Mouse (Mus musculus) liver, adult 2 months (tissue): ENCODE measurements around the gene Zbtb34. TPM values are rescaled to one million over a fixed set of nuclear protein-coding genes. Genes with fewer than 3 reads are reported as not detected.

ENCODE experiments used
- DNase-seq: peaks from one replicate; pipeline ENCODE4 v3.0.0-alpha.2; 2011; ENCODE audit warnings: low read depth, low spot score; ENCODE audit errors: extremely low read depth
- H3K27ac ChIP-seq: fragments of 200-500 bp; replicated peaks from 2 replicates; pipeline ENCODE4 v1.5.1; 2012; ENCODE audit warnings: low read depth, mild to moderate bottlenecking, control low read depth, inconsistent platforms, low read length; ENCODE audit not compliant: insufficient read depth
- H3K27me3 ChIP-seq: fragments of 200-500 bp; 2 replicates; pipeline ENCODE4 v1.6.1; 2012; ENCODE audit warnings: mild to moderate bottlenecking, moderate library complexity, low read length, inconsistent platforms; ENCODE audit not compliant: control insufficient read depth, insufficient read depth
- H3K36me3 ChIP-seq: fragments of 200-500 bp; 2 replicates; pipeline ENCODE4 v1.6.1; 2012; ENCODE audit warnings: low read length, inconsistent platforms; ENCODE audit not compliant: control insufficient read depth, insufficient read depth
- H3K4me1 ChIP-seq: fragments of 200-500 bp; 2 replicates; pipeline ENCODE4 v1.6.1; 2011; ENCODE audit warnings: low read length; ENCODE audit not compliant: control insufficient read depth, insufficient read depth
- H3K4me3 ChIP-seq: fragments of 200-500 bp; 2 replicates; pipeline ENCODE4 v1.5.1; 2011; ENCODE audit warnings: low read depth, mild to moderate bottlenecking, control low read depth, low read length, moderate library complexity; ENCODE audit not compliant: insufficient read depth
- H3K79me2 ChIP-seq: fragments of 200-500 bp; 2 replicates; pipeline ENCODE4 v1.6.1; 2012; ENCODE audit warnings: inconsistent platforms, mild to moderate bottlenecking, low read length, moderate library complexity; ENCODE audit not compliant: control insufficient read depth, insufficient read depth
- H3K9ac ChIP-seq: fragments of 200-500 bp; 2 replicates; pipeline ENCODE4 v1.6.1; 2012; ENCODE audit warnings: low read depth, mild to moderate bottlenecking, control low read depth, inconsistent platforms, low read length
- CTCF ChIP-seq: fragments of 200-500 bp; IDR thresholded peaks from 2 replicates; pipeline ENCODE4 v1.5.1; 2011; ENCODE audit warnings: low read depth, low read length, control low read depth
- POLR2A ChIP-seq: fragments of 200-500 bp; IDR thresholded peaks from 2 replicates; pipeline ENCODE4 v1.6.1; 2011; ENCODE audit warnings: low read length, control low read depth; ENCODE audit not compliant: insufficient read depth; ENCODE audit errors: extremely low read depth
- WGBS: fragments of 180-500 bp; shearing (Covaris S2); methylation state at CpG from one replicate; pipeline ENCODE4 v1.1.7; 2018; 5-methylcytosine and 5-hydroxymethylcytosine counted together
- polyA plus RNA-seq: library from polyadenylated mRNA; depleted of rRNA; stranded (reverse); fragments of >200 nt; gene quantifications from 2 replicates; pipeline ENCODE4 v1.2.3, GENCODE M21; 2012
- total RNA-seq: library from RNA; depleted of rRNA; stranded (reverse); fragments of >200 nt; gene quantifications from 2 replicates; pipeline ENCODE4 v1.2.3, GENCODE M21; 2014

The Zbtb34 gene
- total and polyA plus RNA-seq, 2 experiments = 1.9 to 2.5 TPM

- H3K9ac ChIP-seq = peak overlapping the region; percentile 95
- no peaks in the 10 kb centered on the region for H3K27me3 ChIP-seq
- peak overlapping the region; percentile 91 for H3K27ac ChIP-seq
- peak overlapping the region; percentile 86 for H3K4me3 ChIP-seq
- H3K79me2 ChIP-seq = peaks cover 30% of the 10 kb centered on the region
- WGBS = 1% methylated on average over 57 of the region's 57 CpGs
- TF ChIP-seq POLR2A (no peak), CTCF (no peak)
- DNase-seq = peak; percentile 95
- peaks cover 26% of the 10 kb centered on the region for H3K4me1 ChIP-seq
- H3K36me3 ChIP-seq = peaks cover 18% of the 10 kb centered on the region
Observed at GRCm38 (mm10) chr2:33467546-33468465, 36.7 kb upstream of the Zbtb34 start.

GRCm38 (mm10) chr2:33465966-33466365, 34.8 kb upstream of the Zbtb34 start:
- WGBS = 32% methylated on average over 4 of the region's 4 CpGs
- no peak for TF ChIP-seq POLR2A
- TF ChIP-seq CTCF = no peak
- peak; percentile 56 for DNase-seq
- H3K36me3 ChIP-seq = peaks cover 33% of the 10 kb centered on the region
- no peak overlapping the region for H3K4me3 ChIP-seq
- peaks cover 45% of the 10 kb centered on the region for H3K79me2 ChIP-seq
- H3K27ac ChIP-seq = no peak overlapping the region
- H3K9ac ChIP-seq = no peak overlapping the region
- H3K27me3 ChIP-seq = no peaks in the 10 kb centered on the region
- H3K4me1 ChIP-seq = peaks cover 35% of the 10 kb centered on the region

- DNase-seq = no peak
- H3K27me3 ChIP-seq = no peaks in the 10 kb centered on the region
- H3K9ac ChIP-seq = no peak overlapping the region
- H3K36me3 ChIP-seq = peaks cover 38% of the 10 kb centered on the region
- WGBS = 81% methylated on average over 5 of the region's 5 CpGs
- H3K27ac ChIP-seq = no peak overlapping the region
- no peak for TF ChIP-seq CTCF
- TF ChIP-seq POLR2A = no peak
- peaks cover 52% of the 10 kb centered on the region for H3K79me2 ChIP-seq
- no peak overlapping the region for H3K4me3 ChIP-seq
- peaks cover 35% of the 10 kb centered on the region for H3K4me1 ChIP-seq
Observed at GRCm38 (mm10) chr2:33465215-33465614, 34.1 kb upstream of the Zbtb34 start.

DNA sequence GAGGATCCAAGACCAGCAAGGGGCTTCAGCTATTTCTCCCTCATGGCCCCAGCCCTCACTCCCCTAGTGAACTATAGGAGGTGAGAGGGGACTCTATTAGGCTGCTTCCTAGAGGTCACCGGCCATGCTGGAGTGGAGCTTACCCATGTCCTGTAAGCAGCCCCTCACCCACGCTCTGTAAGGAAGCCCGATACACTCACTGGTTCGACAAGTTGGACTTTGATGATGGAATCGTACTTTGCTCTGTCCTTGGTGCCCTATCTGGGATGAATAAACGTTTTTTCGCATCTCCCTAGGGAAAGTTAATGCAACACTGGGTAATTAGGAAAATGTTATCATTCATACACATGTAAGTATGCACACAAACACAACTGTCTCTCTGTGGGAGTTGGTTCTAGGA, 30.9 kb upstream of the Zbtb34 start:
- H3K79me2 ChIP-seq = peaks cover 72% of the 10 kb centered on the region
- no peak overlapping the region for H3K4me3 ChIP-seq
- no peak overlapping the region for H3K27ac ChIP-seq
- H3K4me1 ChIP-seq = peaks cover 37% of the 10 kb centered on the region
- H3K36me3 ChIP-seq = peaks cover 54% of the 10 kb centered on the region
- WGBS = 31% methylated on average over 7 of the region's 7 CpGs
- no peaks in the 10 kb centered on the region for H3K27me3 ChIP-seq
- TF ChIP-seq CTCF (no peak), POLR2A (no peak)
- no peak overlapping the region for H3K9ac ChIP-seq
- DNase-seq = peak; percentile 69

DNA sequence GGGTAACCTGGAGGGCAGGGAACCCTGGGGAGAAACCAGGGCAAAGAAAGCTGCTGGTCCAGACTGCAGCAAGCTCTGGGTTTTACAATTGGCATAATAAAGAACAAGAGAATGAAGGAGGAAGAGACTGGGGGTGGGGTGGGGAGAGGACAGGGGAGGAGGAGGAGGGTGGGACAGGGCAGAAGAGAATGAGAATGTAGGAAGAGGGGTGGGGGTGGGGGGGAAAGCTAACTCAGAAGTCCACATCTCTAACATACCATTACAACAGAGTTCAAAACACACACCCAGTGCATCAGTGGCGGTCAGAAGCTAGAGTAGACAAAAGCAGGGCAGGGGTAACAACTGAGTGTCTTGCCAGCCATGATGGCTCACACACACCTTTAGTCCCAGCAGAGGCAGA, 29.9 kb upstream of the Zbtb34 start:
- no peak for TF ChIP-seq POLR2A
- no peak for TF ChIP-seq CTCF
- no peak for DNase-seq
- Histone ChIP-seq H3K36me3 (peaks cover 60% of the 10 kb centered on the region), H3K27ac (no peak overlapping the region), H3K27me3 (no peaks in the 10 kb centered on the region), H3K4me1 (peaks cover 32% of the 10 kb centered on the region), H3K4me3 (no peak overlapping the region), H3K79me2 (peaks cover 73% of the 10 kb centered on the region), H3K9ac (no peak overlapping the region)
- WGBS = 53% methylated on average over 1 of the region's 1 CpGs

DNA sequence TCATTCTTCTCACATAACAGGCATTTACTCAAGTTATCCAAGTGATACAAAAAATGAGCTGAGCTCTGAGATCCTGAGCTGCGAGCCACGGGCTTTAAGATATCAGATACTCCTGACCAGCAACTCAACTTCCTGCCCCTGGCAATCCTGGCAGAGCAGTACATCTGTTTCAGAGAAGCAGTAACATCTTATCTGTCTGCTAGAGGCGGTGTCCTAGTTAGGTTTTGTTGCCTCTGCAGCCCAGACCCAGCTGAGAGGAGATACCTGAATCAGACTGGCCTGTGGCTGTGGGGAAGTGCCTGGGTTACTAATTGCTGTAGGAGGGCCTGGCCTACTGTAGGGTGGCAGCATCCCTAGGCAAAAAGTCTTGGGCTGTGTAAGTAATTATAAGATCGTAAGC, 28.5 kb upstream of the Zbtb34 start:
- Histone ChIP-seq H3K36me3 (peaks cover 62% of the 10 kb centered on the region), H3K79me2 (peaks cover 67% of the 10 kb centered on the region), H3K4me3 (no peak overlapping the region), H3K27me3 (no peaks in the 10 kb centered on the region), H3K27ac (no peak overlapping the region), H3K9ac (no peak overlapping the region), H3K4me1 (peaks cover 21% of the 10 kb centered on the region)
- 73% methylated on average over 4 of the region's 4 CpGs for WGBS
- TF ChIP-seq POLR2A = no peak
- no peak for TF ChIP-seq CTCF
- DNase-seq = no peak
